ENCODE assay signal across 20 mouse cellular contexts in genomic region chr2:112653836-112654235, GRCm38 (mm10).
"Had no signal": no experiment of that assay in that cellular context is flagged by ENCODE, and none has a peak within 500 bp of the region (broad histone marks: within the 10 kb centered on the region; RNA-seq: fewer than 3 reads in every experiment).

No protein-coding gene starts in this region.

- H3K27ac ChIP-seq: gastrocnemius, adult 2 months; hindbrain, embryonic 10.5 days; hindbrain, embryonic 12.5 days; hindbrain, embryonic 14.5 days; intestine, embryonic 15.5 days; layer of hippocampus, adult 2 months; left cerebral cortex, adult 2 months; limb, embryonic 10.5 days; limb, embryonic 12.5 days; liver, embryonic 13.5 days; liver, embryonic 15.5 days had no signal

- H3K36me3 ChIP-seq: hindbrain, embryonic 10.5 days; hindbrain, embryonic 12.5 days; intestine, embryonic 15.5 days; limb, embryonic 10.5 days; limb, embryonic 12.5 days; liver, embryonic 13.5 days; liver, embryonic 15.5 days had no signal

- H3K4me1 ChIP-seq: hindbrain, embryonic 10.5 days; hindbrain, embryonic 12.5 days; intestine, embryonic 15.5 days; limb, embryonic 10.5 days; limb, embryonic 12.5 days; liver, embryonic 13.5 days; liver, embryonic 15.5 days had no signal

- H3K9me3 ChIP-seq: hindbrain, embryonic 10.5 days; hindbrain, embryonic 12.5 days; intestine, embryonic 15.5 days; limb, embryonic 10.5 days; limb, embryonic 12.5 days; liver, embryonic 13.5 days; liver, embryonic 15.5 days had no signal

- H3K4me3 ChIP-seq: gastrocnemius, adult 2 months; hindbrain, embryonic 10.5 days; hindbrain, embryonic 12.5 days; intestine, embryonic 15.5 days; layer of hippocampus, adult 2 months; left cerebral cortex, adult 2 months; limb, embryonic 10.5 days; limb, embryonic 12.5 days; liver, embryonic 13.5 days; liver, embryonic 15.5 days had no signal

- DNase-seq: gastrocnemius, adult 2 months; gastrocnemius, postnatal 10 days; gastrocnemius, postnatal 25 days; kidney, adult 18-20 months; kidney, adult 8-10 months; kidney, postnatal 10 days; kidney, postnatal 25 days; kidney, postnatal 4 days; liver; liver, embryonic 13.5 days; liver, postnatal 0 days had no signal

- H3K27me3 ChIP-seq: hindbrain, embryonic 12.5 days; intestine, embryonic 15.5 days; limb, embryonic 12.5 days; liver, embryonic 13.5 days; liver, embryonic 15.5 days had no signal
